Mouse (Mus musculus): ENCODE measurements around the gene Nme2.

The Nme2 gene

DNA sequence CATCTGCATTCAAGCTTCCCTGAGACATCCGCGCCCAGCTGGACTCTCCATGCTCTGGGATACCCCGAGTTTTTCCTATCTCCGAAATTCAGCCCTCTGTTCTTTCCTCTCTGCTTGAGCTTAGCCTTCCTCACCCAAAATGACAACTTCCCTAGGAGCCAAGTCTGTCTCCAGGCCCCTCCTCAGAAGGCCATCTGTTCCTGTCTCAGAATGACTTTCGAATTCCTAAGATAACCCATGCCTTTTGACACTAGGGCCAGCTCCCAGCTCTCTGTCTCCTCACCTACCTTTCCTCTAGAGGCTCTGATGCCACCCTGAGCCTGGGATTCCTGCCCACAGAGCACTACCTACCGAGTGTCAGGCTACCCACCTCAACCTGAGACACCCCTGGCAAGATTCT, at the start of gene Nme2:
Nme2 (minus strand) TSS at position 101 of the 400 bp plus-strand sequence.
- no peak for DNase-seq

DNA sequence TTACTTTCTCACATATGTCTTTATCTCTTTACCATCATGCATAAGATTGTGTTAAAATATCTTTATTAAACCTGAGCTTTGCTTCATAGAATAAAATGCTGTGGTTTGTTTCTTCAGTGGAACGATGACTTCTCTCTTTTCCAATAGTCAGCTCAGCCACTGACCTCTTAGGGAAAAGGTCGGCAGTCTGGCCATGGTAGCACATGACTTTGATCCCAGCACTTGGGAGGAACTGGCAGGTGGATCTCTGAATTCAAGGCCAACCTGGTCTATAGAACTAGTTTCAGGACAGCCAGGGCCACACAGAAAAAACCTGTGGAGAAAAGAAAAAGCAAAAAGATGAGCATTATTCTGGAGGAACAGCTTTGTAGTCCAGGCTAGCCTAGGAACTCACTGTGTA, 47.3 kb upstream of the Nme2 start:
- no peak for DNase-seq

DNA sequence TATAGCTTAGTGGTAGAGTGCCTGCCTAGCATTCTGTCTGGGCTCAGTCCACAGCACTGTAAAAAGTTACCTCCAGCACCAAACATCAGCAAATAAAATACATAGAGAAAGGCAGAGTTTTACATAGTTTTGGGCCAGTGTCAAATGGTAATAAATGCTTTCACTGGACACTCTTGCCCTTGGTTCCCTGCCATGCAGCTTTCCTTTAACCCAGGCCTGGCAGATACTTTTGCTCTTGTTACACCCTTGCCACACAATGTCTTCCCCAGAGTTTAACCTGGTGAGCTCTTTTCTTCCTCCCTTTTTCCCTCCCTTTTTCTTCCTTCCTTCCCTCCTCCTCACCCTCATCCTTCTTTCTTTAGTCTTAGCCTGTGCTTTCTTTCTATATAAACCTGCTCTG, 43.2 kb upstream of the Nme2 start:
- no peak for DNase-seq

DNA sequence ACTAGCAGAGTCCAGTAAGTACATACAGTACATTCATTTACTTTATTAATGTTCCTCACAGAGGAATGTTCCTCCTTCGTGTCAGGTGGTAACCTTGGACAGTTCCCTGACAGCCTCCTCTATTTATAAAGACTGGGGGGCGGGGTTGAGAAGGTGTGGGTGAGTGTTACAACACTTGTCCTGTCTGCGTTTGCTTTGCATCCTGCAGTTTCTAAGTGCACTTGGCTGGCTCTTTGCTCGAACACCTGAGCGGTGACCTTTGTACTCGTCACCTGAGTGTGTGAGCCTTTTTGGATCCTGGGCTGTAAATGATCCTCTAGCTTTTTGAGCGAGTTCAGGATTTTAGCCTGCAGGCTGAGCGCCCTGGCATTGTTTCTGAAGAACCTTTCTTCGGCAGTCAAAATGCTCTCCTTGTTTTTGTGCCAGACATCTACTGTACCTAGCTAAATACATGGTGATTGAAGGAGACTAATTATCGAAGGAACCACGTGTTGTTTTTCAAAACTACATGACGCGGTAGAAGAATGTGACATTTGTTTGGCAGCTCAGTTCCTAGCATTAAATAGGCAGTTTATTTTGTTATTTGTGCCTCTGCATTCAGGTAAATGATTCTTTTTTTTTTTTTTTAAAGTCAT, 41.2 kb upstream of the Nme2 start:
- peak; percentile 82 to 89 for DNase-seq

DNA sequence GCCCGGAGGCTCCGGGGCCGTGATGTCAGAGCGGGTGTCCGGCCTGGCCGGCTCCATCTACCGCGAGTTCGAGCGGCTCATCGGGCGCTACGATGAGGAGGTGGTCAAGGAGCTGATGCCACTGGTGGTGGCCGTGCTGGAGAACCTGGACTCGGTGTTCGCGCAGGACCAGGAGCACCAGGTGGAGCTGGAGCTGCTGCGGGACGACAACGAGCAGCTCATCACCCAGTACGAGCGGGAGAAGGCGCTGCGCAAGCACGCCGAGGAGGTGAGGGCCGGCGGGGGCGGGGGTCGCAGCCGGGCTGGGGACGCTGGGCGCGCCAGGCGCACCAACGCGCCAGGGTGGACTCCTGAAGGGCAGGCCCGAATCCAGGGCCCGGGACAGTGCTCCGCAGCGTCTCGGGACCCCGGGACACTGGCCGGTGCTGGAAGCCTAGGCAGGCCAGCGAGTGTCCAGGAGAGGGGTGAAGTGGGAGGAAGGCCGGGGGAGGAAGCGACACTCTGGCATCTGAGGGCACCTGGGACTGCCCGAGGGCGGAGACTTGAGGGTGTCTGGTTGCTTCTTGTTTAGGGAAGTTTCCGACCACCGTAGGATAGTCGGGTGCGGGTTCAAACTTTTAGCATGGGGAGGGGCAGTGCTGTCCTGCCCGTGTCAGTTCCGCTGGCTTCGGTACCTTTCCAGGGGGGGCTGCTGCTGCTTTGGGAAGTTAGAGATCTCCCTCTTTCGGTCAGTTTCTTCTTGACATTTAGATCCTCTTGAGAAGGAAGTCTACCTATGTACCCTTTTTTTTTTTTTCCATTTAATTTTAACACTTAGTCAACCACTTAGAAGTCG, 40.5 kb upstream of the Nme2 start:
- DNase-seq, result peak; percentile 62 to 71

DNA sequence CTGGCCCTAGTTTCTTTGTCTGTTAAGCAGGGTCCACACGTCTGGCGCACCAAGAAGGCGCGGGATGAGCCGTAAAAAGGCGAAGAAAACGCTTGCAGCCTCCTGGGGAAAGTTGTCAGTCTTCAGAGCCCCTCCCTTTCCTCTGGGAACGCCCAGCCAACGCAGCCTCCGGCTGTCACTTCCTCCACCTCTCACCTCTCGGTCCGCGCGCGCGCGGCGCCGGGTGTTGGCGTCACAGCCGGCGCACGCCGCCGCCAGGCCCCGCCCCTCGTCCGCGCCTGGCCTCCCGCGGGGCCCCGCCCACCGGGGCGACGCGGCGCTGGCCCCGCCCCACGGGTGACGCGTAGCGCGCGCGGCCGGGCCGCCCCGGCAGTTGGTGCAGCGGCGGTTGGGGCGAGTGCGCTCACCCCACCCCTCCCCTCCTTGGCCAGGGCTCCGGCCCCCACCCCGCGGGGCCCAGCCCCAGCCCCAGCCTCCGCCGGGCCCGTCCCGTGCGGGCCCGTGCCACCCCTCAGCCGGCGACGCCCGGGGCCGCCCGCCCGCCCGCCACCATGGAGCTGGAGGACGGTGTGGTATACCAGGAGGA, 39.8 kb upstream of the Nme2 start, which contains the start of gene Spag9:
Spag9 (plus strand) TSS at position 372 of the 586 bp plus-strand sequence.
- DNase-seq, result peak; percentile 94 to 96

DNA sequence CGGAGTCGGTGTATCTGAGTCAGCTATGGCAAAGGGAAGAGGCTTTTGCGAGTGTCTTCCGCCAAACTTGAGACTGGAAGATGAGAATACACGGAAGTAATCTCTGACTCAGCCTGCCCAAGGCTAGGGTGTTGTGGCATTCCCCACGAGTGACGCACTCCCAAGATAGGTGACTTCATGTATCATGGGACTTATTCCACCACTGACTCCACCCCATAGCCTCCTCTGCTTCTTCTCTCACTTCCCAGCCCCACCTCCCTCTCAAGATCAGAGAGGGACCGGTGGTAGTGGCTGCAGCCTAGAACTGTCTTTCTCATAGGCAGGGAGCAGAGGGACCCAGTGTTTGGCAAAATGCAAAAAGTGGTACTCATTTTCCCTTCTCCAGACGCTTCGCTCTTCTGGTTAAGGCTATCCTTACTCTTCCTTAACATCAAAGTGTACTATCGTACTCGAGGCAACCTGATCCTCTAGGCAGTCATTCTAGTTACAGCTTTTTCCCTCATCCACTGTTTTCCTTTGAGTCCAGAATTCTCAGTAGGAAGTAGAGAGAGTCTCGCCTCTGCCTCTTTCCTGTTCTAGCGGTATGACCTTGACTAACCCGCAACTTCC, 39.2 kb upstream of the Nme2 start:
- DNase-seq, result peak; percentile 93 to 96

DNA sequence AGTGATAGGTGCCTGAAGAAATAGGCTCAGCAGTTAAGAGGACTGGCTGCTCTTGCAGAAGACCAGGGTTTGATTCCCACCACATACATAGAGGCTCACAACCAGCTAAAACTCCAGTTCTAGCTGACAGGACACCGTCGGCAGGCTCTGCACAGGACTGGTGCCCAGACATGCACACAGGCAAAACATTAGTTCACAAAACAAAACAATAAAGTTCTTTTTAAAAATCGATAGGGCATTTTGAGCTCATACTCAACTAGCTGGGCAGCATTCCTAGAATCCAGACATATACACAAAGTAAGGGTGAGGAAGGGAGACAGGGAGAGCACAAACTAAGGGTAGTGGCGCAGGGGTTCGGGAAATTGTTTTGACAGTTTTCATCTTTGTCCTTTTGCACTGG, 38.5 kb upstream of the Nme2 start:
- DNase-seq, result no peak

DNA sequence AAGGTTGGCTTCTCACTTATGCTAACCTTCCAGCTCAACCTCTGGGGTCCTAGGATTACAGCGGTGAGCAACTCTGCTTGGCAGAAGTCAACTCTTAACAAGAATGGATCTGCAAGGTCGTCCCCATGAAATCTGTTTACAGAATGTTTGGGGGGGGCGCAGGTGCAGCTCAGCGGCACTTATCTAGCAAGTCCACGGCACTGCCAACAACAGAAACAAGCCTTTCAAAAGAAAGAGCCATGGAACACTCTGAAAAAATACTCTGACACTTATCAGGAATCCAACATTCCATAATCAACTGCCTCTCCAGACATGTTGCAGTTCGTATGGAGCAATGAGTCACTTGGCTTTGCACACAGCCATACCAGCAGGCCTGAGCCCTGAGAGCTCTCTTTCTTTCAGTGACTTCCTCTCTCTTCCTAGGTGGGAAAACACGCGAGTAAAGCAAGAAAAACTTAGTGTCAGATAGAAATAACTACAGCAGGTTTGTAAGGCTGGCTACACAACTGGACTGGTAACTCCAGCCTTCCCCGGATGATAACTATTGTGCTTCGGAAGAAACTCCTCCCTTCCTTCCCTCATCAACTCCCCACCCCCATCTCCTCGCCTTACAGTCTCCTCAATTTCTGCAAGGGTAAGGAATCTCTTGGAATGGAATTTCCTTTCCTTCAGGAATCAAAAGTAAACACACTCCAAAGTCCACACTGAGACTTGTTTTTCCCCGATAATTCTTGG, 32.4 kb upstream of the Nme2 start:
- DNase-seq, result peak; percentile 24 to 45

DNA sequence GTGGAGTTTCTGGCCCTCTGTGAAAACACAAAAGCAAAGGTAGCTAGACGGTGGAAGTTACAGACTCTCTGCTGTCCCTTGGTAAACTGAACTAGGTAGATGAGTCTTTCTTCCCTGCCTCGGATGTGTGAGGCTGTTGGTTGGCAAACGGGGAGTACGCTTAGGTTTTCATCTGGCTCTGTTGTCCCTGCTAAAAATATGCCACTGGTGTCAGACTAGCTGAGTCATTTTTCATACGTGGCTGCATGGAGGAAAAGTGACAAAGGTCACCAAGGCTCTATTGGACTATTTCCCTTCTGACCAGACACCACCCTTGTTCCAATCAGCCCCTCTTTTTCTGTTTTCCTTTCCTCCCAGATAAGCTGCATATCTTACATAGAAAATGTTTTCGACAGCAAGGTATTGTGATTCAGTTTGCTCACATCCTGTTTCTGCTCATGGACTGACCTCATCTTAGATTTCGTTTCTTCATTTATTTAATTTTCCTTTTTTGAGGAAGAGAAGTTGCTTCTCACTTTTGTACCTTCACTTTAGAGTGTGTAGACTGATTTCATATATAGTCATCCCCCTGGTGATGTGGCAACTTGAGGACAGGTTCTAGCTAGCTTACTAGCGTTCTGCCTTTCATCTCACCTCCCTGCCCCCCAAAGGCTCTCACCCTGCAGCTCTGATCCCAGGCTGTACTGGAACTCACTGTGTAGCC, 31.7 kb upstream of the Nme2 start:
- DNase-seq, result peak in 1 of 2 experiments; percentile 25

DNA sequence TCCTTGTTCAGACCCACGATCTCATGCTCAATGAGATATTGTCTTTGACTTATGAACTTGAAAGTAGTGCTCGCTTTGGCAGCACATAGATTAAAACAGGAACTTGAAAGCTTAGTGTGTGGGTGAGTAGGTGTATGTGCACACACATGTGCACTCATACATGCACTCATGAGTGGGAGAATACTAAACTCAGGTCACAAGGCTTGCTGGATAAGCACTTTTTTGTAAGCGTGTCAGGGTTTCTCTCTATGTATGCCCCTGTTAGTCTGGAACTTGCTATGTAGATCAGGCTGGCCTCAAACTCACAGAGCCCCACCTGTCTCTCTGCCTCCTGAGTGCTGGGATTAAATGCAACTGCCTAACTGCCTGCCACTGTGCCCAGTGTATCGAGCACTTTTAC, 31.0 kb upstream of the Nme2 start:
- DNase-seq, result no peak

DNA sequence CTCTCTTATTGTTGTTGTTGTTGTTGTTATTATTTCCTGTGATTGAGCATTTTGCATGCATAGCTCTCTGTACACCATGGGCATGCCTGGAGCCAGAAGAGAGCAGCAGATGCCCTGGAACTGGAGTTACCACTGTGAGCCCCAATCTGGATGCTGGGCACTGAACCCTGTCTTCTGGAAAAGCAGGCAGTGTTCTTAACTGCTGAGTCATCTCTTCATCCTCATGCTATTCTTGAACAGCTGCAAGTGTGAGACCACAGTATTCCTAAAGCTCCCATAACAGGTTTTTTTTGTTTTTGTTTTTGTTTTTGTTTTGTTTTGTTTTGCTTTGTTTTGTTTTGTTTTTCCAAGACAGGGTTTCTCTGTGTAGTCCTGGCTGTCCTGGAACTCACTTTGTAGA, 30.2 kb upstream of the Nme2 start:
- DNase-seq, result no peak

DNA sequence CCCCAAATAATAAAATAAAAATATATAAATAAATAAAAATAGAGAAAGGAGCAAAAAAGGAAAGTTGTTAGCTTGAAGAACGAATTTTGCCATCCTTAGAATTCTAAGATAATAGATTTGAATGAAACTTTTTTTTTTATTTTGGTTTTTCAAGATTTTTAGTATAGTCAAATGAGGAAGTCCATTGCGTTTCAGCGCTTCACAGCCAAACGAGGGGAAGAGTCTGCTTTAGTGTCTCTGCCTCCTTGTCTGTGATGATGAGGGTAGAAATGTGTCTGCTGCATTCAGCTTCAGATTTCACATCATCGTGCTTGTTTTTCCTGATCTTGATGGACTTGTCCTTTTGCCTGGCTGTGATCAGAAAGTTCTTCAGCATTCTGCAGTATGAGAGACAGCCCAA, 29.2 kb upstream of the Nme2 start:
- no peak for DNase-seq

DNA sequence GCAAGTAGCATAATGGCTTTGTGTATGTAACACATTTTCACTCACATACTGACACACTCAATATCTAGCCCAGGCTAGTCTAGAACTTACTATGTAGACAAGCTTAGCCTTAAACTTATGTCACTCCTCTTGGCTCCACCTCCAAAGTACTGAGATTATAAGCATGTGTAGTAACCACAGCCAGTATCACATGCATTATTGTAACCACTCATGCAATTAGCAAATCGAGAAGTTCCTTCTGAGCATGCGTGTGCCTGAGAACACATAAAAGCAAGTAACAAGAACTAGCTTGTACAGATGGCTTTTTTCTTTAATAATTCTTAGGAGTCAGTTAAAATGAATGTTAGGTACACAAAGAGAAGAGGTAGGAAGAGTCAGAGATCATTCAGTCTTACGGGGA, 28.6 kb upstream of the Nme2 start:
- DNase-seq, result no peak

DNA sequence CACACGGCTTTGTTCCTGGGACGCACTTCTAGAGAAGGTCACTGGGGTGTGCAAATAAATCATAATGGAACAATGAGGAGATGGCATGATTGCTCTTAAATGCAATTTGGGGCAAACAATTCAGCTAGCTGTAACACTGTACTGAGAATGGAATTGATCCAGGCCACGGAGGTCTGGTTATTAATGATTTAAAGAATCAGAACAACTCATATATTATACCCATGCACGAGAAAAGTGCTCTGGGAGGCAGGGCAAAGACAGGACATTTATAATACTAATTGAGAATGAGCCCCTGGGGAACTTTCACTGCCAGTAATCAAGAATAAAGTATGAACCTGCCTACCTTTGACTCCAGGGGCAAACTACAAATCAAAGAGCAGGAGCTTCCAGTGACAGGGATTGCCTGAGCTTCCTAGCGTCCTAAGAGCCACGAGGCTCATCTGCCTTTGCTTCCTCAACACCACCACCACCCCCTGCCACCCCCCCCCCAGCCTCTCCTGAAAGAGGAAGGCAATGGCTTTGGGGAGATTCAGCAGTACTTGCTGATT, 23.5 kb upstream of the Nme2 start:
- DNase-seq, result no peak

DNA sequence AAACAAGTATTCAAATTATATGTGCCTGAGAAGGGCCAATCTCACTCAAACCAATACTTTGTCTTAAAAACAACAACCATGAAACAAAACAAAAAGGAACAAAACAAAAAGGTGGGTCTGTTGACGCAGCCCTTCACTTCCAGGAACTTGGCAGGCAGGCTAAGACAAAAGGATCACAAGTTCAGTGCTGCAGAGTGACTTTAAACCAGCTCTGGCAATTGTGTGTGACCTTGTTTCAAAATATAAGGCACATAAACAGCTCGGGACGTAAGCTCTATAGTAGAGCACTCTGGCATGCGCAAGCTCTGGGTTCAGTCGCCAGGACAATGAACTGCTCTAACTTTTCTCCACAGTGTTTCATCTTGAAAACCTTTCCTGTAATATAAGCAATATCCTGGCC, 16.9 kb upstream of the Nme2 start:
- no peak for DNase-seq

DNA sequence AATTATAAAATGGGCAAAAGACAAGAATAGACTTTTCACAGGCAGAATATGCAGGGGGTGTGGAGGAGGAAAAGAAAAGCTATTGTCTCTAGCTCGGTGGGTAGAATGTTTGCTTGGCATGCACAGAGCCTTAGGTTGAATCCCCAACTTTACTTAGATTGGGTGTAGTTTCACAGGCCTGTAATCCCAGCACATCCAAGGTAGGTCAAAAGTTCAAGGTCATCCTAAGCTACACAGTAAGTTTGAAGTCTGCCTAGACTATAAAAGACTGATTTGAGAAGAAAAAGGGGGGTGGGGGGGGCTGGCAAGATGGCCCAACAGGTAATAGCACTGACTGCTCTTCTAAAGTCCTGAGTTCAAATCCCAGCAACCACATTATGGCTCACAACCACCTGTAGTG, 13.7 kb upstream of the Nme2 start:
- DNase-seq, result no peak

DNA sequence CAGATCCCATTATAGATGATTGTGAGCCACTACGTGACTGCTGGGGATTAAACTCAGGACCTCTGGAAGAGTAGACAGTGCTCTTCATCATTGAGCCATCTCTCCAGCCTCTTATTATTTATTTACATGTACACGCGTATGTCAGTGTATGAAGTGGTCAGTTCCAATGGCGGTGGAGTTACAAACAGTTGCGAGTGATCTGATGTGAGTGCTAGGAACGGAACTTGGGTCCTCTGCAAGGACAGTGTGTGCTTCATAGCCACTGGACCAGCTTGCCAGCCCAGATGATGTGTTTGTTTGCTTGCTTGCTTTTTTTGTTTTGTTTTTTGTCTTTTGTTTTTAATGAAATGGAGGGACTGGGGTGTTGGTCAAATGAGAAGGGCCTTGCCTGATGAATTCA, 13.1 kb upstream of the Nme2 start:
- DNase-seq, result no peak

DNA sequence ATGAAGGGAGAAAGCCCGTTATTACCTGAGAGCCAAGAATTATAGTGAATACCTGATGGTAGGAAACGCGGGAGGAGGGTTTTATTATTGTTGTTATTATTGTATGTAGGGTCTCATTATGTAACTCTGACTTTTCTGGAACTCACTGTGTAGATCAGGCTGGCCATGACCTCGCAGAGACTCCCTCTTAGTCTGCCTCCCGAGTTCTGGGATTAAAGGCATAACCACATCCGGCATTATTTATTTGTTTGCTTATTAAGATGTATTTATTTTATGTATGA, 12.7 kb upstream of the Nme2 start:
- DNase-seq, result no peak

DNA sequence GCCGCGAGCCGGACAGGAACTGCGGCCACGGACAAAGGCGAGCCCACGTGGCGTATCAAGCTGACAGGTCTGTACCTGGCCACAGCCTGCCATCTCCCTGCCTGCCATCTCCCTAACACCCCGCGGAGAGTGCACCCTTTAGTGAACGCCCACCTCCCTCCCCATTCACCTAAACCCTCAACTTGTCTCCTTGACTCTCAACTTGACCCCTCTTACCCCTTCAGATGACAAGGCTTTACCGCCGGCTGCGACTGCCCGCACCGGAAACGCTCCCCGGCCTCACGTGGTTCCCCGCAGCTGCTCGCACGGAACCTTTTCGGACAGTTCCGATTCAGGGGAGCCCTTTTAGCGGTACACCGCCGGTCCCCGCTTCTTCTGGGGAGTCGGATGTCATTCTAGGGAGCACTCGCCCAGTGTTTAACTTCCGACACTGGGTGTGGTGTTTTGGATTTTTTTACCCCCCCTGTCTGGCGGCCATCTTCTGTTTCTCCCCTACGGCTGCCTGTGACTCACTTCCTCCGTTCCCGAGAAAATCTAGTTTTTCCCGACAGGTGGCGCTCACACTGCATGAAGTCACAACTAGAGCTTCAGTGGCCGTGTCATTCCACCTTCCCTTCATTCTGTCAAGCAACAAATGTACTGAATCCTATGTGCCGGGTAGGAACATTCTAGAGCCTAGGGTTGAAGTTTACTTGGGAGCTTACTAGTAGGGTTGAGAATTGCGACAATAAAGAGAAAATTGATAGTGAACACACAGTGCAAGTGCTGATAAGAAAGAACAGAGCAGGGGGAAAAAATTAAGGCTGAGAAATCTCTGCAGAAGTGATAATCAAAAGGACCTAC, 12.2 kb upstream of the Nme2 start, which contains the start of the genes Gm20390 and Nme1:
Gm20390 (minus strand) TSS at position 289 of the 843 bp plus-strand sequence.
Nme1 (minus strand) TSS at position 517 of the 843 bp plus-strand sequence.
- peak; percentile 97 to 98 for DNase-seq

DNA sequence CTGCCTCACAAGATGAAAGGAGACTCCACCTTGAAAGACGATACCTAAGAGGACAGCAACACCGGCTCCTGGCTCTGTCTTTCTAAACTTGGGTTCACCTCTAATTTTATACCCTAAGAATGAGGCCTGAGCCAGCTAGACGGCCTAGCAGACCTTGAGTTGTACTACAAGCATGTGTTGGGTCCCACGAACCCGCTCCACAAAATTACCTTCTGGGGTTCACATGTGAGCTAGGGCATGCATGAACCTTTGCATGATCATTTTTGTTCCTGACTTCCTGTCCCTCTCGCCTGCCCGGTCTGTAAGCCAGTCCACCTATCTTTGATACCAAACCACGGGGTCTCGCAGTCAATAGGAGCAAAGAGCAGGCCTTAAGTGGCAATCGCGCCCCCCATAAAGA, 11.3 kb upstream of the Nme2 start:
- no peak for DNase-seq

All from lung, adult 18-20 months (tissue).